Mouse (Mus musculus) kidney, adult 2 months (tissue): ENCODE results near the gene Kremen1. TPM values are rescaled to one million over a fixed set of nuclear protein-coding genes. Genes with fewer than 3 reads are reported as not detected.

ENCODE experiments used
- DNase-seq: peaks from one replicate; pipeline ENCODE4 v3.0.0; 2021
- H3K27ac ChIP-seq: fragments of 200-500 bp; 2 replicates; pipeline ENCODE4 v1.5.1; 2012; ENCODE audit warnings: low read depth, low read length, control low read depth, inconsistent platforms; ENCODE audit not compliant: insufficient read depth
- H3K27me3 ChIP-seq: fragments of 200-500 bp; replicated peaks from 2 replicates; pipeline ENCODE4 v1.6.1; 2012; ENCODE audit warnings: mild to moderate bottlenecking, moderate library complexity, low read length, inconsistent platforms; ENCODE audit not compliant: control insufficient read depth, insufficient read depth
- H3K36me3 ChIP-seq: fragments of 200-500 bp; 2 replicates; pipeline ENCODE4 v1.6.1; 2012; ENCODE audit warnings: mild to moderate bottlenecking, moderate library complexity, low read length, inconsistent platforms; ENCODE audit not compliant: control insufficient read depth, insufficient read depth
- H3K4me1 ChIP-seq: fragments of 200-500 bp; 2 replicates; pipeline ENCODE4 v1.6.1; 2011; ENCODE audit warnings: low read length; ENCODE audit not compliant: control insufficient read depth, insufficient read depth
- H3K4me3 ChIP-seq: fragments of 200-500 bp; 2 replicates; pipeline ENCODE4 v1.5.1; 2011; ENCODE audit warnings: mild to moderate bottlenecking, low read depth, low read length, control low read depth; ENCODE audit not compliant: insufficient read depth
- CTCF ChIP-seq: fragments of 200-500 bp; conservative IDR thresholded peaks from 2 replicates; pipeline ENCODE4 v1.5.1; 2011; ENCODE audit warnings: low read depth, mild to moderate bottlenecking, control low read depth, low read length, moderate library complexity, mixed read lengths; ENCODE audit not compliant: insufficient read depth, insufficient read length
- POLR2A ChIP-seq: fragments of 200-500 bp; IDR thresholded peaks from one replicate; pipeline ENCODE4 v1.6.1; 2011; ENCODE audit warnings: low read depth, low read length, control low read depth
- WGBS: fragments of 180-500 bp; shearing (Covaris S2); methylation state at CpG from one replicate; pipeline ENCODE4 v1.1.7; 2018; 5-methylcytosine and 5-hydroxymethylcytosine counted together
- polyA plus RNA-seq: library from polyadenylated mRNA; depleted of rRNA; stranded (reverse); fragments of >200 nt; gene quantifications from 2 replicates; pipeline ENCODE4 v1.2.3, GENCODE M21; 2012

Kremen1 gene
- polyA plus RNA-seq, 1 experiment: 21.6 TPM

DNA sequence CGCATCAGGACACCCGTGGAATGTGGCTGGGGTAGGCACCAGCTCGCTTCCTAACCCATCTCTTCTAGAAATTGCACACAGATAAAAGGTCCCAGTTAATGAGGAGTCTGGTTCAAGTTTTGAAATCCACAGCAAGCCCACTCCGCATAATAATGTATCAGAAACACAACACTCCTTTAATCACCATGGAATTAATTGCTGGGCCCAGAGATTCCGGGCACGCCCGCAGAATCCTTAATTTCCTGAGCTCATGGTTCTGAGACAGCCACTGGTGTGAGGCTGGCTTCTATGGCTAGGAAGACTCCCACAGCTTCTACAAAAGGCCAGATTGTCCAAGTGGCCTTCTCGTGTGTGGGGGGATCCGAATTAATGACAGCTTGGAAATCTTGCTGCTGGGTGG, 94.0 kb downstream of the Kremen1 start:
- WGBS: 73% methylated on average over 9 of the region's 9 CpGs
- Histone ChIP-seq H3K27me3 (no peaks in the 10 kb centered on the region), H3K4me1 (no peaks in the 10 kb centered on the region), H3K36me3 (no peaks in the 10 kb centered on the region), H3K4me3 (no peak overlapping the region), H3K27ac (no peak overlapping the region)
- DNase-seq: no peak
- TF ChIP-seq CTCF (no peak), POLR2A (no peak)

DNA sequence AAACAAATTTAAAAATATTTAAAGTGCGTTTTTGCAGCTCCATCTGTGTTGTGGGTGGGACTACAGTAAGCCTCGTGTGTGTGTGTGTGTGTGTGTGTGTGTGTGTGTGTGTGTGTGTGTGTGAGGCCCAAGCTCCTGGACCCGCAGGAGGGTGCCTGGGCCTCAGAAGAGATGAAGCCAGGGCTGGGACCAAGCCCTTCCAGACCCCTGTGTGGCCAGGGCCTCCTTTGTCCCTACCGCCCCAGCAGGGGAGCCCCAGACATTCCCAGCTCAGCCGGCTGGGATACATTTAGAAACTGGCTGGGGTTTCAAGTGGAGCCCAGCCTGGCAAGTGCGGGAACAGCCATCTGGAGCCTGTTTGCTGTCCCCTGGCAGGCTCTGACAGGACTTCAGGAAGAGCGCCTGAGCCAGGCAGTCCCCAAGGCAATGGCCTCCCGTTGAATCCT, 95.9 kb downstream of the Kremen1 start:
- no peaks in the 10 kb centered on the region for H3K4me1 ChIP-seq
- 62% methylated on average over 8 of the region's 8 CpGs for WGBS
- H3K27me3 ChIP-seq: no peaks in the 10 kb centered on the region
- no peak for TF ChIP-seq CTCF
- no peak for TF ChIP-seq POLR2A
- DNase-seq: no peak
- no peak overlapping the region for H3K4me3 ChIP-seq
- no peaks in the 10 kb centered on the region for H3K36me3 ChIP-seq
- no peak overlapping the region for H3K27ac ChIP-seq

GRCm38 (mm10) chr11:5164310-5164709, 97.0 kb downstream of the Kremen1 start:
- Histone ChIP-seq H3K36me3 (no peaks in the 10 kb centered on the region), H3K4me3 (no peak overlapping the region), H3K27me3 (no peaks in the 10 kb centered on the region), H3K27ac (no peak overlapping the region), H3K4me1 (no peaks in the 10 kb centered on the region)
- WGBS: 60% methylated on average over 8 of the region's 8 CpGs
- TF ChIP-seq POLR2A: no peak
- TF ChIP-seq CTCF: no peak
- no peak for DNase-seq

GRCm38 (mm10) chr11:5163421-5163820, 97.9 kb downstream of the Kremen1 start:
- Histone ChIP-seq H3K36me3 (no peaks in the 10 kb centered on the region), H3K27me3 (no peaks in the 10 kb centered on the region), H3K4me1 (no peaks in the 10 kb centered on the region), H3K27ac (no peak overlapping the region), H3K4me3 (no peak overlapping the region)
- no peak for DNase-seq
- TF ChIP-seq CTCF: no peak
- TF ChIP-seq POLR2A: no peak
- 99% methylated on average over 8 of the region's 8 CpGs for WGBS

DNA sequence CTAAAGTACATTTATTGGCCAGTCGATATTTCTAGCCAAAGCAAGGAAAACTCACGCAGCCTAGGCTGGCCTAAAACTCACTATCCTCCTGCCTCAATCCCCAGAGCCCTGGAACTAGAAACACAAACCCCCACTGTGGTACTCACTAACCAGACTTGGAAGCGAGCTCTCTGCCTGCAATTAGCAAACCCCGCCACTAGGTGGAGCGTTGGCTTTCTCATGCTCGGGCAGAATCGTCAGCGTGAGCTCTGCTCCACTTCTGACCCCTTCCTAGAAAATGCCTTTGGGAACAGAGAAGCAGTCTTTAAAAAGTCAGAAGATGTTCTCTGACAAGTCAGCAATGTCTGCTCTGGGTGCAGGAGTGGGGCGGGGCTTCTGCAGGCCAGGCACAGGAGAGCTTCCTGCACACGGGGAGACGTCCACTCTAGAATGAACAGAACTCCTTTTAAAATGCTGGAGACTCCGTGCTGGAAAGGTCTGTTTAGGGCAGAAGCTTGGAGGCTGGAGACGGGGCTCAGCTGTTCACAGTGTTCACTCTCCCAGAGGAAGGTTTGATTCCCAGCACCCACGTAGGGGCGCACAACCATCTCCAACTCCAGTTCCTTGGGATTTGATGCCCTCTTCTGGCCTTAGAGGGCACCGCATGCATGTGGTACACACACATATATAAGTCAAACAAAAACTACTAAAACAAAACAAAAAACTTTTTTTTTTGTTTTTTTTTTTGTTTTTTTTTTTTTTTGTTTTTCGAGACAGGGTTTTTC, 100.5 kb downstream of the Kremen1 start:
- H3K4me1 ChIP-seq: no peaks in the 10 kb centered on the region
- H3K4me3 ChIP-seq: no peak overlapping the region
- WGBS: 75% methylated on average over 17 of the region's 17 CpGs
- H3K27me3 ChIP-seq: no peaks in the 10 kb centered on the region
- no peak overlapping the region for H3K27ac ChIP-seq
- DNase-seq: peak; percentile 52
- no peak for TF ChIP-seq POLR2A
- peak; percentile 58 for TF ChIP-seq CTCF
- no peaks in the 10 kb centered on the region for H3K36me3 ChIP-seq

DNA sequence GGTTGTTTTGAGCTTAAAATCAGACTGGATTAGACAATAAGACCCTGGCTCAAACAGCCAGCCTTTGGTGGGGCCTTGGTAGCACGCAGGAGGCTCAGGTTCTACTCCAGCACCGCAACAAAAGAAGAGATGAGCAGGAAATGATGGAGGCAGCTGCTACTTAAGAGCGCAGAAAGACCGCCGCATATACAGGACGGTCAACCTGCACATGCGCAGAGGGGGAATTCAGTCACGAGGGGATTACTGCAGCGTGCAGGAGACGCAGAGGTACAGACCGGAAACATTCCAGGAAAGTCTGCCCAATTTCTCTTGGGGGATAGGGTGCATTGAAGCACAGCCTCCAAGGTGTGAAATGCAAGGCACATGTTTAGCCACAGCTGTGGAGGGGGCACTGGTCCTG, 103.3 kb downstream of the Kremen1 start:
- Histone ChIP-seq H3K4me3 (no peak overlapping the region), H3K4me1 (no peaks in the 10 kb centered on the region), H3K27ac (no peak overlapping the region), H3K27me3 (no peaks in the 10 kb centered on the region), H3K36me3 (no peaks in the 10 kb centered on the region)
- no peak for DNase-seq
- no peak for TF ChIP-seq CTCF
- WGBS: 78% methylated on average over 11 of the region's 11 CpGs

GRCm38 (mm10) chr11:5154961-5155805, 106.2 kb downstream of the Kremen1 start:
- H3K36me3 ChIP-seq: no peaks in the 10 kb centered on the region
- peak; percentile 81 for DNase-seq
- peak overlapping the region; percentile 87 for H3K27ac ChIP-seq
- no peak overlapping the region for H3K4me3 ChIP-seq
- H3K27me3 ChIP-seq: no peaks in the 10 kb centered on the region
- TF ChIP-seq CTCF: no peak
- TF ChIP-seq POLR2A: no peak
- no peaks in the 10 kb centered on the region for H3K4me1 ChIP-seq
- 59% methylated on average over 10 of the region's 10 CpGs for WGBS
